Comparison of ENCODE assay signal across 8 mouse cellular contexts in genomic region chr11:72145182-72145876, GRCm38 (mm10). TPM values are rescaled to one million over a fixed set of nuclear protein-coding genes. Genes with fewer than 3 reads are reported as not detected.
DNase-seq lines count a peak whose midpoint lies in the region; ATAC-seq and TF ChIP-seq lines count a peak whose summit lies in the region.

No protein-coding gene starts in this region.

- no peaks in the 10 kb centered on the region for H3K36me3 ChIP-seq in hindbrain, embryonic 11.5 days (ENCODE audit: control insufficient read depth, insufficient read depth, low read length)
- no peaks in the 10 kb centered on the region for H3K36me3 ChIP-seq in hindbrain, embryonic 10.5 days
- no peaks in the 10 kb centered on the region for H3K36me3 ChIP-seq in MEL (ENCODE audit: control insufficient read depth in 1 of 2, insufficient read depth in 2 of 2, low read length in 2 of 2)

- no peak overlapping the region for H3K27ac ChIP-seq in hindbrain, embryonic 11.5 days (ENCODE audit: low read depth, low read length)
- no peak overlapping the region for H3K27ac ChIP-seq in hindbrain, embryonic 10.5 days
- H3K27ac ChIP-seq in MEL (ENCODE audit: control insufficient read depth, low read depth, low read length), result no peak overlapping the region

- WGBS in hindbrain, embryonic 11.5 days, result 19% methylated on average over 2 of the region's 2 CpGs
- WGBS in hindbrain, embryonic 10.5 days, result 11% methylated on average over 2 of the region's 2 CpGs

- no peaks in the 10 kb centered on the region for H3K79me2 ChIP-seq in MEL (ENCODE audit: control insufficient read depth, insufficient read depth, low read length, poor library complexity)

- no peaks in the 10 kb centered on the region for H3K27me3 ChIP-seq in hindbrain, embryonic 11.5 days (ENCODE audit: control insufficient read depth, insufficient read depth, low read length)
- H3K27me3 ChIP-seq in hindbrain, embryonic 10.5 days (ENCODE audit: insufficient read depth, poor library complexity, severe bottlenecking), result peaks cover 41% of the 10 kb centered on the region
- peaks cover 0 to 1% of the 10 kb centered on the region in 2 experiments; a peak in 1 of 4 replicates for H3K27me3 ChIP-seq in MEL (ENCODE audit: control insufficient read depth in 1 of 2, insufficient read depth in 2 of 2, low read length in 2 of 2)

- H3K4me1 ChIP-seq in hindbrain, embryonic 11.5 days (replicated peaks; ENCODE audit: control insufficient read depth, insufficient read depth, low read length), result peaks cover 2% of the 10 kb centered on the region; the same call in 1 of the 2 replicates
- H3K4me1 ChIP-seq in hindbrain, embryonic 10.5 days (replicated peaks), result peaks cover 33% of the 10 kb centered on the region
- no peaks in the 10 kb centered on the region for H3K4me1 ChIP-seq in MEL (ENCODE audit: control insufficient read depth in 1 of 2, insufficient read depth in 2 of 2, low read length in 2 of 2)

- TF ChIP-seq POLR2A in MEL (IDR thresholded peaks at IDR 0.05; ENCODE audit: control insufficient read depth in 1 of 2, insufficient read depth in 1 of 2, low read depth in 1 of 2, low read length in 2 of 2, poor library complexity in 1 of 2), result no peak

- no peak overlapping the region for H3K4me3 ChIP-seq in hindbrain, embryonic 11.5 days (ENCODE audit: low read depth, low read length)
- no peak overlapping the region for H3K4me3 ChIP-seq in hindbrain, embryonic 10.5 days
- H3K4me3 ChIP-seq in MEL (ENCODE audit: control insufficient read depth in 1 of 2, insufficient read depth in 1 of 2, low read depth in 2 of 2, low read length in 2 of 2), result no peak overlapping the region

- no peak overlapping the region for H3K4me2 ChIP-seq in hindbrain, embryonic 11.5 days (replicated peaks; ENCODE audit: low read depth, low read length)

- ATAC-seq in hindbrain, embryonic 11.5 days (ENCODE audit: low FRiP score), result no peak

- H3K9me3 ChIP-seq in hindbrain, embryonic 11.5 days (ENCODE audit: control insufficient read depth, low read length), result no peaks in the 10 kb centered on the region
- no peaks in the 10 kb centered on the region for H3K9me3 ChIP-seq in hindbrain, embryonic 10.5 days
- no peaks in the 10 kb centered on the region for H3K9me3 ChIP-seq in MEL (replicated peaks; ENCODE audit: insufficient read depth, low read length)

- no peak overlapping the region for H3K9ac ChIP-seq in hindbrain, embryonic 11.5 days (ENCODE audit: low read depth, low read length)
- no peak overlapping the region for H3K9ac ChIP-seq in MEL (ENCODE audit: control insufficient read depth, low read depth, low read length, poor library complexity, severe bottlenecking)

- peak; percentile 65 to 86 (median 70) for TF ChIP-seq CTCF in MEL (IDR thresholded peaks at IDR 0.05 in 2 of 3, conservative IDR thresholded peaks at IDR 0.05 in 1 of 3; ENCODE audit: control insufficient read depth in 1 of 3, insufficient read depth in 1 of 3, low read depth in 2 of 3, low read length in 3 of 3, poor library complexity in 1 of 3, severe bottlenecking in 1 of 3)

- no peak for TF ChIP-seq EP300 in MEL (IDR thresholded peaks at IDR 0.05; ENCODE audit: low read depth in 1 of 2, low read length in 2 of 2)

- TF ChIP-seq RAD21 in MEL (IDR thresholded peaks at IDR 0.05; ENCODE audit: low read depth, low read length), result peak; percentile 27

- peak; percentile 67 for DNase-seq in hindbrain, embryonic 11.5 days (ENCODE audit: low spot score)
- DNase-seq in hindbrain, embryonic 10.5 days (ENCODE audit: low spot score), result no peak
- peak; percentile 58 for DNase-seq in MEL (ENCODE audit: low read depth, low spot score)
- peak; percentile 75 for DNase-seq in cerebellum, adult 8-10 months
- DNase-seq in kidney, adult 9 months, result peak; percentile 72
- DNase-seq in retina, embryonic 14.5 days (ENCODE audit: low spot score), result peak; percentile 65
- DNase-seq in spleen, postnatal 14 days (ENCODE audit: low spot score in 2 of 2), result no peak
- DNase-seq in left cerebral cortex, adult 8-10 months (ENCODE audit: low spot score in 2 of 2), result no peak

TF ChIP-seq in MEL, 35 proteins besides CTCF, POLR2A, EP300 and RAD21:
- TF ChIP-seq SIN3A (IDR thresholded peaks at IDR 0.05; ENCODE audit: low read length), result no peak
- TF ChIP-seq SMC3 (IDR thresholded peaks at IDR 0.05; ENCODE audit: low read depth, low read length), result peak; percentile 47

RNA-seq across cellular contexts. Expression of gene Pitpnm3, which starts 9.8 kb away (rescaled TPM):
- 0.45 and 0.48 TPM in 2 replicates for polyA plus RNA-seq in hindbrain, embryonic 11.5 days (2014; fragmentation: Nextera tagmentation; extraction: Ambion mirVana)
- 0.20 and 0.31 TPM in 2 replicates for polyA plus RNA-seq in hindbrain, embryonic 10.5 days (2016; fragmentation: Nextera tagmentation; extraction: Ambion mirVana)
- not detected in 2 replicates for total RNA-seq in MEL (2012; rRNA removed)
- under 1 TPM in 1 of 2 experiments, not detected in 1; 0.24 TPM for polyA plus RNA-seq in MEL (2012; ENCODE audit: insufficient read depth in 1 of 2, insufficient read length in 2 of 2, low read depth in 1 of 2, low replicate concordance in 2 of 2, missing spikeins in 1 of 2)
- 10 to 100 TPM; 67.0 to 79.6 (median 74.5) TPM for total RNA-seq in left cerebral cortex, adult 8-10 months (2022)

Comparison
In these comparisons a context has a peak if more than half of its experiments do, and no peak if none do; other contexts are left out.
1. DNase-seq: peak in hindbrain, embryonic 11.5 days (single experiment), MEL (single experiment), cerebellum, adult 8-10 months (single experiment), kidney, adult 9 months (single experiment) and retina, embryonic 14.5 days (single experiment); none in hindbrain, embryonic 10.5 days (single experiment), spleen, postnatal 14 days (0 of 2) and left cerebral cortex, adult 8-10 months (0 of 2).